Mouse (Mus musculus) heart, postnatal 0 days (tissue): ENCODE results near the gene Eef2.

Source experiments
- CTCF ChIP-seq: IDR thresholded peaks from 2 replicates; pipeline ENCODE4 v1.5.1; 2016; ENCODE audit warnings: antibody characterized with exemption, control low read depth, low read depth
- EP300 ChIP-seq: IDR thresholded peaks from 2 replicates; pipeline ENCODE4 v1.6.1; 2016; ENCODE audit warnings: antibody characterized with exemption, low read depth

DNA sequence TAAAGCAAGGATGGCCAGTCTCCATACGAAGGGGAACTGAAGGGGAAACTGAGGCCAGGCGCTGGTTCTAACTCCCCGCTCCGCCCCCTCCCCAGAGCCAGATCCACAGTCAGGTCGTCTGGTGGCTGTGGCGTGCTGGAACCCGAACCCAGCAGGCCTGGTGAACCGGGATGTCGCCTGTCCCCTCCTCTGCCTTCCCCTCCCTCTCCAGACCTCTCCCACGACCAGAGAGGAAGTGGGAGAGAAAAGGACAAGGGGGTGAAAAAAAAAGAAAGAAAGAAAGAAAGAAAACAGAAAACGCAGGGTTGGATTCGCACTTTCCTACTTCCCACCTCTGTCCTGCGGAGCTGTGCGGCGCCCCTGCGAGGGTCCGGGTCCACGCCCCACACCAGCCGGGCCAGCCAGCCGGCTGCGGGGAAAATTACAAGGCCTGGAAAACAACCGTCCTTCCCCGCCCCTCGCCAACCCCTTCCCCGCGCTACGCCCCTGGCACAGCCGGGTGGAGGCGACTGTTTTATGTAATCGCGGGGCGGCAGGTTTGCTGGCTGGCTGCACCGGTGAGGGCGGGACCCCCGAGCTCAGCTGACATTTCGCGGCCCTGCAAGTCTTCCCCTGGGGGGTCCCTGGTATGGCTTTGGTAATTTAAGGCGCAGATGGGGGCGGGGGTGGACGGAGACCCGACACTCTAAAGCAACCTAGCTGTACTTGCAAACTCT, 41.3 kb upstream of the Eef2 start, which contains the start of gene Zbtb7a:
- no peak for TF ChIP-seq CTCF
- no peak for TF ChIP-seq EP300
